Mouse (Mus musculus) forebrain, embryonic 11.5 days (tissue): ENCODE measurements around the gene Pdzd2. TPM values are rescaled to one million over a fixed set of nuclear protein-coding genes. Genes with fewer than 3 reads are reported as not detected.

Source experiments
- ATAC-seq: fragments of 200-750 bp; cut with Nextera tagmentation; replicated peaks from 2 replicates; pipeline ENCODE4 v1.8.0; 2017; ENCODE audit warnings: moderate TSS enrichment; ENCODE audit not compliant: low FRiP score
- DNase-seq: peaks from one replicate; pipeline ENCODE4 v3.0.0-alpha.2; 2017; ENCODE audit warnings: low spot score
- H3K27ac ChIP-seq: fragments of 300-500 bp; sonication (generic); 2 replicates; pipeline ENCODE4 v1.5.1; 2014; ENCODE audit warnings: low read depth, low read length
- H3K27me3 ChIP-seq: fragments of 300-500 bp; sonication (generic); 2 replicates; pipeline ENCODE4 v1.6.1; 2014; ENCODE audit warnings: mild to moderate bottlenecking, low read length, mixed read lengths; ENCODE audit not compliant: control insufficient read depth, insufficient read depth
- H3K36me3 ChIP-seq: fragments of 300-500 bp; sonication (generic); 2 replicates; pipeline ENCODE4 v1.6.1; 2014; ENCODE audit warnings: mild to moderate bottlenecking, low read length, moderate library complexity, mixed read lengths; ENCODE audit not compliant: control insufficient read depth, insufficient read depth
- H3K4me1 ChIP-seq: fragments of 300-500 bp; sonication (generic); replicated peaks from 2 replicates; pipeline ENCODE4 v1.6.1; 2014; ENCODE audit warnings: low read length, mixed read lengths; ENCODE audit not compliant: control insufficient read depth, insufficient read depth
- H3K4me2 ChIP-seq: fragments of 300-500 bp; sonication (generic); 2 replicates; pipeline ENCODE4 v1.6.1; 2014; ENCODE audit warnings: low read depth, mild to moderate bottlenecking, low read length, moderate library complexity, mixed read lengths; ENCODE audit not compliant: severe bottlenecking
- H3K4me3 ChIP-seq: fragments of 300-500 bp; sonication (generic); 2 replicates; pipeline ENCODE4 v1.5.1; 2014; ENCODE audit warnings: low read depth, low read length
- H3K9ac ChIP-seq: fragments of 300-500 bp; sonication (generic); 2 replicates; pipeline ENCODE4 v1.6.1; 2014; ENCODE audit warnings: low read length
- H3K9me3 ChIP-seq: fragments of 300-500 bp; sonication (generic); 2 replicates; pipeline ENCODE4 v1.6.1; 2016; ENCODE audit warnings: low read length, mixed read lengths; ENCODE audit not compliant: control insufficient read depth
- WGBS: fragments of 180-500 bp; shearing (Covaris S2); extraction: QIAGEN DNeasy Blood & Tissue Kit; methylation state at CpG from one replicate; pipeline ENCODE4 v1.1.7; 2014; 5-methylcytosine and 5-hydroxymethylcytosine counted together
- polyA plus RNA-seq: library from polyadenylated mRNA; unstranded; fragments of >200 nt; fragmentation: Nextera tagmentation; extraction: Ambion mirVana; gene quantifications from 2 replicates; pipeline ENCODE4 v1.2.1, GENCODE M21; 2014

Gene Pdzd2
- polyA plus RNA-seq, 1 experiment from 2014 or later: 6.0 TPM

GRCm38 (mm10) chr15:12321091-12321787 is 418.5 kb downstream of the Pdzd2 start, which contains the start of gene Golph3:
Gene Golph3, plus strand, starts transcription at chr15:12321450.
- Histone ChIP-seq H3K36me3 (peaks cover 3% of the 10 kb centered on the region; the same call in 1 of the 2 replicates), H3K4me2 (peak within 1 kb of the TSS; percentile 80), H3K27me3 (peaks cover 2% of the 10 kb centered on the region; the same call in 1 of the 2 replicates), H3K4me1 (no peaks in the 10 kb centered on the region; the same call in none of the 2 replicates), H3K9me3 (no peaks in the 10 kb centered on the region), H3K9ac (peak within 1 kb of the TSS; percentile 97), H3K27ac (peak within 1 kb of the TSS; percentile 87), H3K4me3 (peak within 1 kb of the TSS; percentile 98)
- DNase-seq (peak; percentile 98), ATAC-seq (peak; percentile 98)
- whole genome bisulfite sequencing: under 1% methylated on average over 74 of the region's 74 CpGs

DNA sequence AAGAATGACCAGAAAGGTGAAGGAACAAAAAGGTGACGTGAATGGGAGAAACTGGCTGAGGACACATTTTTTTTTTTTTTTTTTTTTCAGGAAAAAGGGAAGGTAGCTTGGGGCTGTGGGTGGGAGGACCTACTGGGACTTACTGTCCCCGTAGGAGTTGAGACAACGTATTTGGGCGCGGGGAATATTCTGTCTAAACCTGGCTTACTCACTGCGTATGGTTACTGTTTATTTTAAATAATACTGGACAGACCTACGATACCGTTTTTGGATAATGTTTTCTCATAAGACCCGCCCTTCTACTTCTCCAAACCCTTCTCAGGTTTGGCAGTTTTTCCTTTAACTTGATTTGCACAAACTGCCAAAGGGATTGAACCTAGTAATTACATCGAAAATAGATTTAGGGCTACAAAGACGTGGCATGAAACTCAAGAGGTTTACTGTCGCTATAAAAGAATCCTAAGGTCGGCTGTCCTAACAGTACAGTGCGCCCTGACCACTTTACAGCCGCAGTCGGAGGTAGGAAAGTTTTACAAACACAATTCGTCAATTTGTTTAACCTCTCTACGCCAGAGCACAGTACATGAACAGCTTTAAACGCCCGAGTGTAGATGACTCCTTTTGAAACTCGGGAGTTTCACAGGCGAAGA is 419.2 kb downstream of the Pdzd2 start:
- peak overlapping the region; percentile 98 for H3K4me3 ChIP-seq
- H3K36me3 ChIP-seq: no peaks in the 10 kb centered on the region
- H3K27ac ChIP-seq: 0 out of 2 replicates have a peak overlapping the region, but pooled peaks have one; percentile 87
- no peaks in the 10 kb centered on the region; the same call in none of the 2 replicates for H3K4me1 ChIP-seq
- H3K9me3 ChIP-seq: no peaks in the 10 kb centered on the region
- H3K4me2 ChIP-seq: peak overlapping the region; percentile 80
- H3K27me3 ChIP-seq: peaks cover 2% of the 10 kb centered on the region; the same call in 1 of the 2 replicates
- WGBS: 6% methylated on average over 22 of the region's 22 CpGs
- no peak for ATAC-seq
- no peak for DNase-seq
- peak overlapping the region; percentile 97 for H3K9ac ChIP-seq

- H3K9ac ChIP-seq: no peak overlapping the region
- H3K27ac ChIP-seq: no peak overlapping the region
- no peaks in the 10 kb centered on the region for H3K9me3 ChIP-seq
- H3K36me3 ChIP-seq: no peaks in the 10 kb centered on the region
- DNase-seq (no peak), ATAC-seq (no peak)
- H3K4me1 ChIP-seq: no peaks in the 10 kb centered on the region; the same call in none of the 2 replicates
- 52% methylated on average over 5 of the region's 5 CpGs for WGBS
- peaks cover 2% of the 10 kb centered on the region; the same call in 1 of the 2 replicates for H3K27me3 ChIP-seq
- no peak overlapping the region for H3K4me3 ChIP-seq
- H3K4me2 ChIP-seq: no peak overlapping the region
Observed at GRCm38 (mm10) chr15:12319889-12320288, 419.8 kb downstream of the Pdzd2 start.

GRCm38 (mm10) chr15:12318451-12318850 is 421.3 kb downstream of the Pdzd2 start:
- no peaks in the 10 kb centered on the region; the same call in 1 of the 2 replicates for H3K4me1 ChIP-seq
- no peak overlapping the region for H3K4me2 ChIP-seq
- no peak overlapping the region for H3K27ac ChIP-seq
- H3K9ac ChIP-seq: no peak overlapping the region
- H3K27me3 ChIP-seq: peaks cover 2% of the 10 kb centered on the region; the same call in 1 of the 2 replicates
- no peaks in the 10 kb centered on the region for H3K36me3 ChIP-seq
- H3K4me3 ChIP-seq: no peak overlapping the region
- ATAC-seq (no peak), DNase-seq (no peak)
- 78% methylated on average over 8 of the region's 8 CpGs for WGBS
- no peaks in the 10 kb centered on the region for H3K9me3 ChIP-seq

GRCm38 (mm10) chr15:12317290-12317689 is 422.4 kb downstream of the Pdzd2 start:
- Histone ChIP-seq H3K4me3 (no peak overlapping the region), H3K9ac (no peak overlapping the region), H3K4me1 (no peaks in the 10 kb centered on the region; the same call in 1 of the 2 replicates), H3K27ac (no peak overlapping the region), H3K27me3 (peaks cover 2% of the 10 kb centered on the region; the same call in 1 of the 2 replicates), H3K36me3 (no peaks in the 10 kb centered on the region), H3K9me3 (no peaks in the 10 kb centered on the region), H3K4me2 (no peak overlapping the region)
- ATAC-seq: no peak
- 90% methylated on average over 5 of the region's 5 CpGs for WGBS
- DNase-seq: no peak

DNA sequence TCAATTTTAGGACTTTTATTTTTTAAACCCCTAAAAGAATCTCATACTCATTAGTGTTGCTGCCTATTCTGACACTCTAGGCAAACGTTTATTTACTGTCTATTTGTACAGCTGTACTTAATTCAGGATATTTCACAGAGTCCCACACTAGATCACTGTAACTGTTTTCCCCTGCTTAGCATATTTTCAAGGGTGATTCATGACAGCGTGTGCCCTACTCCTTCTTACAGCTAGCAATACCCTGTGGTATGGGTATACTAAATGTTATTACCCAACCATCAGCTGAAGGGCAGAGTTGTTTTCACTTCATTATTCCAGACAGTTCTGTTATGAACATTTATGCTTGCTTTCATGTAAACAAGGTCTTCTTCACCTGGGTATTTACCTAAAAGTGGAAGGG is 423.7 kb downstream of the Pdzd2 start:
- no peak for ATAC-seq
- no peak for DNase-seq
- WGBS: 74% methylated on average over 2 of the region's 2 CpGs
- no peak overlapping the region for H3K4me3 ChIP-seq
- no peaks in the 10 kb centered on the region for H3K9me3 ChIP-seq
- H3K36me3 ChIP-seq: no peaks in the 10 kb centered on the region
- H3K9ac ChIP-seq: no peak overlapping the region
- H3K4me1 ChIP-seq: no peaks in the 10 kb centered on the region; the same call in 1 of the 2 replicates
- H3K27me3 ChIP-seq: peaks cover 2% of the 10 kb centered on the region; the same call in 1 of the 2 replicates
- no peak overlapping the region for H3K4me2 ChIP-seq
- H3K27ac ChIP-seq: no peak overlapping the region

GRCm38 (mm10) chr15:12314584-12314983 is 425.1 kb downstream of the Pdzd2 start:
- H3K9me3 ChIP-seq: no peaks in the 10 kb centered on the region
- no peak for DNase-seq

GRCm38 (mm10) chr15:12313255-12313654 is 426.5 kb downstream of the Pdzd2 start:
- no peaks in the 10 kb centered on the region for H3K9me3 ChIP-seq
- no peaks in the 10 kb centered on the region for H3K4me1 ChIP-seq
- DNase-seq (no peak), ATAC-seq (no peak)
- WGBS: 36% methylated on average over 1 of the region's 1 CpGs
- H3K4me2 ChIP-seq: no peak overlapping the region
- H3K27ac ChIP-seq: no peak overlapping the region
- H3K36me3 ChIP-seq: no peaks in the 10 kb centered on the region
- H3K9ac ChIP-seq: no peak overlapping the region
- H3K4me3 ChIP-seq: no peak overlapping the region
- no peaks in the 10 kb centered on the region for H3K27me3 ChIP-seq

More at GRCm38 (mm10) chr15:12314584-12314983, 425.1 kb downstream of the Pdzd2 start:
- Histone ChIP-seq H3K4me3 (no peak overlapping the region), H3K4me2 (no peak overlapping the region), H3K4me1 (no peaks in the 10 kb centered on the region), H3K27me3 (no peaks in the 10 kb centered on the region), H3K27ac (no peak overlapping the region), H3K36me3 (no peaks in the 10 kb centered on the region), H3K9ac (no peak overlapping the region)
- 84% methylated on average over 5 of the region's 5 CpGs for WGBS
- ATAC-seq: no peak
